Mouse (Mus musculus) midbrain, embryonic 16.5 days (tissue): ENCODE data around the gene Zfp598. TPM values are rescaled to one million over a fixed set of nuclear protein-coding genes. Genes with fewer than 3 reads are reported as not detected.

Experiments
- ATAC-seq: fragments of 200-750 bp; cut with Nextera tagmentation; 2 replicates; pipeline ENCODE4 v1.8.0; 2017; ENCODE audit warnings: moderate TSS enrichment
- H3K27ac ChIP-seq: fragments of 300-500 bp; sonication (generic); 2 replicates; pipeline ENCODE4 v1.5.1; 2014; ENCODE audit warnings: mild to moderate bottlenecking, low read length, mixed read lengths
- H3K27me3 ChIP-seq: fragments of 300-500 bp; sonication (generic); 2 replicates; pipeline ENCODE4 v1.6.1; 2014; ENCODE audit warnings: low read depth, low read length, mixed read lengths; ENCODE audit not compliant: control insufficient read depth, insufficient read depth
- H3K36me3 ChIP-seq: fragments of 300-500 bp; sonication (generic); 2 replicates; pipeline ENCODE4 v1.6.1; 2014; ENCODE audit warnings: mild to moderate bottlenecking, low read length, moderate library complexity, mixed read lengths; ENCODE audit not compliant: control insufficient read depth, insufficient read depth
- H3K4me1 ChIP-seq: fragments of 300-500 bp; sonication (generic); 2 replicates; pipeline ENCODE4 v1.6.1; 2014; ENCODE audit warnings: mild to moderate bottlenecking, low read length, mixed read lengths; ENCODE audit not compliant: control insufficient read depth, insufficient read depth
- H3K4me2 ChIP-seq: fragments of 300-500 bp; sonication (generic); 2 replicates; pipeline ENCODE4 v1.6.1; 2014; ENCODE audit warnings: mild to moderate bottlenecking, low read length, mixed read lengths
- H3K4me3 ChIP-seq: fragments of 300-500 bp; sonication (generic); 2 replicates; pipeline ENCODE4 v1.5.1; 2014; ENCODE audit warnings: low read depth, mild to moderate bottlenecking, low read length, moderate library complexity, mixed read lengths
- H3K9ac ChIP-seq: fragments of 300-500 bp; sonication (generic); 2 replicates; pipeline ENCODE4 v1.6.1; 2014; ENCODE audit warnings: low read depth, low read length, mixed read lengths
- H3K9me3 ChIP-seq: fragments of 300-500 bp; sonication (generic); replicated peaks from 2 replicates; pipeline ENCODE4 v1.6.1; 2014; ENCODE audit warnings: mild to moderate bottlenecking, low read length, mixed read lengths; ENCODE audit not compliant: control insufficient read depth, poor library complexity, severe bottlenecking
- WGBS: fragments of 180-500 bp; shearing (Covaris S2); extraction: QIAGEN DNeasy Blood & Tissue Kit; methylation state at CpG from one replicate; pipeline ENCODE4 v1.1.7; 2014; 5-methylcytosine and 5-hydroxymethylcytosine counted together
- polyA plus RNA-seq: library from polyadenylated mRNA; unstranded; fragments of >200 nt; fragmentation: Nextera tagmentation; extraction: Ambion mirVana; gene quantifications from 2 replicates; pipeline ENCODE4 v1.2.1, GENCODE M21; 2015

The Zfp598 gene
- polyA plus RNA-seq, 1 experiment from 2014 or later = 19.7 TPM

- no peak within 1 kb of the TSS for H3K27ac ChIP-seq
- ATAC-seq = no peak
- H3K36me3 ChIP-seq = no peaks in the 10 kb centered on the region
- H3K4me3 ChIP-seq = no peak within 1 kb of the TSS
- H3K9ac ChIP-seq = no peak within 1 kb of the TSS
- 85% methylated on average over 2 of the region's 2 CpGs for WGBS
- H3K9me3 ChIP-seq = no peaks in the 10 kb centered on the region
- no peaks in the 10 kb centered on the region; the same call in 1 of the 2 replicates for H3K27me3 ChIP-seq
- H3K4me1 ChIP-seq = peaks cover 11% of the 10 kb centered on the region
- no peak within 1 kb of the TSS for H3K4me2 ChIP-seq
Measured at GRCm38 (mm10) chr17:24727618-24728017, 58.1 kb downstream of the Zfp598 start, which contains the start of gene Rpl3l. Gene Rpl3l, plus strand, starts transcription at chr17:24727820.

- 78% methylated on average over 17 of the region's 17 CpGs for WGBS
- H3K9ac ChIP-seq = no peak overlapping the region
Measured at GRCm38 (mm10) chr17:24728184-24728583, 58.7 kb downstream of the Zfp598 start.

GRCm38 (mm10) chr17:24729067-24729466 is 59.6 kb downstream of the Zfp598 start:
- ATAC-seq = no peak
- H3K4me2 ChIP-seq = no peak overlapping the region
- no peak overlapping the region for H3K9ac ChIP-seq
- no peaks in the 10 kb centered on the region; the same call in 1 of the 2 replicates for H3K27me3 ChIP-seq
- 80% methylated on average over 6 of the region's 6 CpGs for WGBS
- no peaks in the 10 kb centered on the region for H3K36me3 ChIP-seq
- no peaks in the 10 kb centered on the region for H3K9me3 ChIP-seq
- no peak overlapping the region for H3K27ac ChIP-seq
- no peak overlapping the region for H3K4me3 ChIP-seq
- no peaks in the 10 kb centered on the region for H3K4me1 ChIP-seq

More at GRCm38 (mm10) chr17:24728184-24728583, 58.7 kb downstream of the Zfp598 start:
- Histone ChIP-seq H3K4me2 (no peak overlapping the region), H3K4me1 (peaks cover 5% of the 10 kb centered on the region), H3K27me3 (no peaks in the 10 kb centered on the region; the same call in 1 of the 2 replicates), H3K36me3 (no peaks in the 10 kb centered on the region), H3K4me3 (no peak overlapping the region), H3K27ac (no peak overlapping the region), H3K9me3 (no peaks in the 10 kb centered on the region)
- ATAC-seq = no peak

- Histone ChIP-seq H3K4me2 (no peak overlapping the region), H3K4me3 (no peak overlapping the region), H3K36me3 (no peaks in the 10 kb centered on the region), H3K4me1 (no peaks in the 10 kb centered on the region), H3K9ac (no peak overlapping the region), H3K27me3 (no peaks in the 10 kb centered on the region; the same call in 1 of the 2 replicates), H3K27ac (no peak overlapping the region), H3K9me3 (no peaks in the 10 kb centered on the region)
- WGBS = 81% methylated on average over 14 of the region's 14 CpGs
- ATAC-seq = no peak
Measured at GRCm38 (mm10) chr17:24730787-24731186, 61.3 kb downstream of the Zfp598 start.

Other genes starting within 250 kb of the Zfp598 start
- 34.2 and 34.4 TPM in 2 replicates for gene Eci1, start 243.0 kb upstream of the Zfp598 start, polyA plus RNA-seq
- gene Dnase1l2, start 226.6 kb upstream of the Zfp598 start, polyA plus RNA-seq = 7.9 and 9.9 TPM in 2 replicates
- 46.4 and 50.2 TPM in 2 replicates for gene E4f1, start 199.4 kb upstream of the Zfp598 start, polyA plus RNA-seq
- gene Pgp, start 199.3 kb upstream of the Zfp598 start, polyA plus RNA-seq = 64.2 and 70.2 TPM in 2 replicates
- gene Bricd5, start 195.8 kb upstream of the Zfp598 start, polyA plus RNA-seq = 0.40 TPM in 1 of 2 replicates, not detected in the other
- 36.5 and 37.2 TPM in 2 replicates for gene Mlst8, start 190.6 kb upstream of the Zfp598 start, polyA plus RNA-seq
- gene Caskin1, start 181.1 kb upstream of the Zfp598 start, polyA plus RNA-seq = 43.6 and 45.7 TPM in 2 replicates
- gene Traf7, start 141.7 kb upstream of the Zfp598 start, polyA plus RNA-seq = 103 and 104 TPM in 2 replicates
- gene Rab26, start 135.5 kb upstream of the Zfp598 start, polyA plus RNA-seq = 9.1 and 14.7 TPM in 2 replicates
- 20.1 and 22.4 TPM in 2 replicates for gene Pkd1, start 119.9 kb upstream of the Zfp598 start, polyA plus RNA-seq
- gene Tsc2, start 37.1 kb upstream of the Zfp598 start, polyA plus RNA-seq = 72.4 and 85.0 TPM in 2 replicates
- gene Nthl1, start 37.0 kb upstream of the Zfp598 start, polyA plus RNA-seq = 9.8 and 10.0 TPM in 2 replicates
- gene Slc9a3r2, start 19.4 kb upstream of the Zfp598 start, polyA plus RNA-seq = 43.3 and 43.7 TPM in 2 replicates
- gene Npw, start 11.2 kb upstream of the Zfp598 start, polyA plus RNA-seq = 0.36 and 0.90 TPM in 2 replicates
- 266 and 303 TPM in 2 replicates for gene Syngr3, start 20.3 kb downstream of the Zfp598 start, polyA plus RNA-seq
- 33.7 and 40.8 TPM in 2 replicates for gene Gfer, start 26.5 kb downstream of the Zfp598 start, polyA plus RNA-seq
- gene Noxo1, start 26.5 kb downstream of the Zfp598 start, polyA plus RNA-seq = 1.9 and 2.2 TPM in 2 replicates
- 61.8 and 69.2 TPM in 2 replicates for gene Tbl3, start 38.0 kb downstream of the Zfp598 start, polyA plus RNA-seq
- 0.28 TPM in 1 of 2 replicates, not detected in the other for gene Rnf151, start 48.4 kb downstream of the Zfp598 start, polyA plus RNA-seq
- 657 and 682 TPM in 2 replicates for gene Rps2, start 48.4 kb downstream of the Zfp598 start, polyA plus RNA-seq
- 264 and 289 TPM in 2 replicates for gene Ndufb10, start 54.8 kb downstream of the Zfp598 start, polyA plus RNA-seq
- not detected in 2 replicates for gene Rpl3l, start 58.1 kb downstream of the Zfp598 start, polyA plus RNA-seq
- gene Msrb1, start 67.0 kb downstream of the Zfp598 start, polyA plus RNA-seq = 14.9 and 17.5 TPM in 2 replicates
- gene Hs3st6, start 83.3 kb downstream of the Zfp598 start, polyA plus RNA-seq = not detected in 2 replicates
- not detected in 2 replicates for gene Meiob, start 134.6 kb downstream of the Zfp598 start, polyA plus RNA-seq
- 62.9 and 72.2 TPM in 2 replicates for gene Hagh, start 170.5 kb downstream of the Zfp598 start, polyA plus RNA-seq
- 19.6 and 20.2 TPM in 2 replicates for gene Fahd1, start 180.7 kb downstream of the Zfp598 start, polyA plus RNA-seq
- gene Igfals, start 196.3 kb downstream of the Zfp598 start, polyA plus RNA-seq = not detected in 2 replicates
- gene Nubp2, start 216.7 kb downstream of the Zfp598 start, polyA plus RNA-seq = 54.3 and 54.7 TPM in 2 replicates
- gene Spsb3, start 217.0 kb downstream of the Zfp598 start, polyA plus RNA-seq = 85.8 and 90.5 TPM in 2 replicates
- 28.6 and 28.8 TPM in 2 replicates for gene Eme2, start 225.4 kb downstream of the Zfp598 start, polyA plus RNA-seq
- gene Mrps34, start 225.4 kb downstream of the Zfp598 start, polyA plus RNA-seq = 72.9 and 77.2 TPM in 2 replicates
- 79.7 and 88.6 TPM in 2 replicates for gene Nme3, start 226.8 kb downstream of the Zfp598 start, polyA plus RNA-seq